Mouse (Mus musculus): ENCODE measurements at regions not wholly inside any gene's neighbourhood (a gene's known extent, or its start where the extent isn't known, plus 50 kb on each side); places are given as distances from the start of the nearest gene placed in this dataset.
"Not testable (repeated sequence)": the region's sequence is repeated elsewhere in the genome, so short reads cannot be mapped to it uniquely, and the experiment has no call there.

GRCm38 (mm10) chr7:64015136-64015535 lies 76.4 kb upstream of the Klf13 start:
- not testable (repeated sequence) for H3K4me2 ChIP-seq (ENCODE audit: low read depth); DNase-seq (ENCODE audit: low spot score); ATAC-seq (ENCODE audit: insufficient read depth, low FRiP score, low TSS enrichment)

GRCm38 (mm10) chr7:64014227-64014626 lies 75.5 kb upstream of the Klf13 start:
- DNase-seq (ENCODE audit: low spot score) = no peak
- no peak for ATAC-seq (ENCODE audit: insufficient read depth, low FRiP score, low TSS enrichment)
- Histone ChIP-seq H3K4me2 (ENCODE audit: low read depth) (no peak overlapping the region), H3K9ac (ENCODE audit: low read length) (no peak overlapping the region), H3K9me3 (ENCODE audit: control insufficient read depth, low read length) (no peaks in the 10 kb centered on the region), H3K27me3 (ENCODE audit: control insufficient read depth, insufficient read depth, low read length) (no peaks in the 10 kb centered on the region), H3K36me3 (ENCODE audit: control insufficient read depth, insufficient read depth, low read length) (no peaks in the 10 kb centered on the region), H3K4me1 (ENCODE audit: control insufficient read depth, insufficient read depth, low read length) (no peaks in the 10 kb centered on the region), H3K4me3 (ENCODE audit: low read depth, low read length) (no peak overlapping the region), H3K27ac (ENCODE audit: low read depth, low read length) (no peak overlapping the region)
- 97% methylated on average over 7 of the region's 7 CpGs for WGBS

More at GRCm38 (mm10) chr7:64015136-64015535, 76.4 kb upstream of the Klf13 start:
- not testable (repeated sequence) for H3K27ac ChIP-seq (ENCODE audit: low read depth, low read length); H3K36me3 ChIP-seq (ENCODE audit: control insufficient read depth, insufficient read depth, low read length); H3K4me3 ChIP-seq (ENCODE audit: low read depth, low read length); H3K4me1 ChIP-seq (ENCODE audit: control insufficient read depth, insufficient read depth, low read length); H3K9me3 ChIP-seq (ENCODE audit: control insufficient read depth, low read length); H3K9ac ChIP-seq (ENCODE audit: low read length); H3K27me3 ChIP-seq (ENCODE audit: control insufficient read depth, insufficient read depth, low read length)
- 82% methylated on average over 2 of the region's 2 CpGs for WGBS

- no peak for DNase-seq (ENCODE audit: low spot score)
- no peaks in the 10 kb centered on the region for H3K27me3 ChIP-seq (ENCODE audit: control insufficient read depth, insufficient read depth, low read length)
- no peaks in the 10 kb centered on the region for H3K9me3 ChIP-seq (ENCODE audit: control insufficient read depth, low read length)
- no peak overlapping the region for H3K9ac ChIP-seq (ENCODE audit: low read length)
- H3K36me3 ChIP-seq (ENCODE audit: control insufficient read depth, insufficient read depth, low read length) = no peaks in the 10 kb centered on the region
- ATAC-seq (ENCODE audit: insufficient read depth, low FRiP score, low TSS enrichment) = no peak
- H3K27ac ChIP-seq (ENCODE audit: low read depth, low read length) = no peak overlapping the region
- no peak overlapping the region for H3K4me3 ChIP-seq (ENCODE audit: low read depth, low read length)
- WGBS = 83% methylated on average over 5 of the region's 5 CpGs
- no peaks in the 10 kb centered on the region for H3K4me1 ChIP-seq (ENCODE audit: control insufficient read depth, insufficient read depth, low read length)
- H3K4me2 ChIP-seq (ENCODE audit: low read depth) = no peak overlapping the region
Observed at GRCm38 (mm10) chr7:64013023-64013547, 74.4 kb upstream of the Klf13 start.

- DNase-seq (ENCODE audit: low spot score) = no peak
- Histone ChIP-seq H3K27me3 (ENCODE audit: control insufficient read depth, insufficient read depth, low read length) (no peaks in the 10 kb centered on the region), H3K4me2 (ENCODE audit: low read depth) (no peak overlapping the region), H3K36me3 (ENCODE audit: control insufficient read depth, insufficient read depth, low read length) (no peaks in the 10 kb centered on the region), H3K9ac (ENCODE audit: low read length) (no peak overlapping the region), H3K27ac (ENCODE audit: low read depth, low read length) (no peak overlapping the region), H3K9me3 (ENCODE audit: control insufficient read depth, low read length) (no peaks in the 10 kb centered on the region), H3K4me3 (ENCODE audit: low read depth, low read length) (no peak overlapping the region), H3K4me1 (ENCODE audit: control insufficient read depth, insufficient read depth, low read length) (no peaks in the 10 kb centered on the region)
- no peak for ATAC-seq (ENCODE audit: insufficient read depth, low FRiP score, low TSS enrichment)
- 83% methylated on average over 8 of the region's 8 CpGs for WGBS
Observed at GRCm38 (mm10) chr7:64012268-64012601, 73.5 kb upstream of the Klf13 start.

GRCm38 (mm10) chr7:64011563-64012267 lies 73.0 kb upstream of the Klf13 start:
- DNase-seq (ENCODE audit: low spot score) = no peak
- ATAC-seq (ENCODE audit: insufficient read depth, low FRiP score, low TSS enrichment) = no peak
- H3K36me3 ChIP-seq (ENCODE audit: control insufficient read depth, insufficient read depth, low read length) = no peaks in the 10 kb centered on the region
- no peaks in the 10 kb centered on the region for H3K9me3 ChIP-seq (ENCODE audit: control insufficient read depth, low read length)
- H3K27ac ChIP-seq (ENCODE audit: low read depth, low read length) = no peak overlapping the region
- H3K27me3 ChIP-seq (ENCODE audit: control insufficient read depth, insufficient read depth, low read length) = no peaks in the 10 kb centered on the region
- H3K4me2 ChIP-seq (ENCODE audit: low read depth) = no peak overlapping the region
- H3K9ac ChIP-seq (ENCODE audit: low read length) = no peak overlapping the region
- no peak overlapping the region for H3K4me3 ChIP-seq (ENCODE audit: low read depth, low read length)
- no peaks in the 10 kb centered on the region for H3K4me1 ChIP-seq (ENCODE audit: control insufficient read depth, insufficient read depth, low read length)
- WGBS = 78% methylated on average over 13 of the region's 13 CpGs

- H3K4me2 ChIP-seq (ENCODE audit: low read depth) = no peak overlapping the region
- no peaks in the 10 kb centered on the region for H3K27me3 ChIP-seq (ENCODE audit: control insufficient read depth, insufficient read depth, low read length)
- DNase-seq (ENCODE audit: low spot score) = no peak
- no peaks in the 10 kb centered on the region for H3K9me3 ChIP-seq (ENCODE audit: control insufficient read depth, low read length)
- H3K4me1 ChIP-seq (ENCODE audit: control insufficient read depth, insufficient read depth, low read length) = no peaks in the 10 kb centered on the region
- no peaks in the 10 kb centered on the region for H3K36me3 ChIP-seq (ENCODE audit: control insufficient read depth, insufficient read depth, low read length)
- H3K9ac ChIP-seq (ENCODE audit: low read length) = no peak overlapping the region
- WGBS = 88% methylated on average over 3 of the region's 3 CpGs
- no peak overlapping the region for H3K27ac ChIP-seq (ENCODE audit: low read depth, low read length)
- no peak overlapping the region for H3K4me3 ChIP-seq (ENCODE audit: low read depth, low read length)
- no peak for ATAC-seq (ENCODE audit: insufficient read depth, low FRiP score, low TSS enrichment)
Observed at GRCm38 (mm10) chr7:64010640-64011039, 71.9 kb upstream of the Klf13 start.

GRCm38 (mm10) chr7:64007766-64008165 lies 69.1 kb upstream of the Klf13 start:
- DNase-seq (ENCODE audit: low spot score) (no peak), ATAC-seq (ENCODE audit: insufficient read depth, low FRiP score, low TSS enrichment) (no peak)
- WGBS = 82% methylated on average over 3 of the region's 3 CpGs

GRCm38 (mm10) chr7:64006935-64007334 lies 68.2 kb upstream of the Klf13 start:
- no peaks in the 10 kb centered on the region for H3K4me1 ChIP-seq (ENCODE audit: control insufficient read depth, insufficient read depth, low read length)
- no peak for DNase-seq (ENCODE audit: low spot score)
- no peaks in the 10 kb centered on the region for H3K27me3 ChIP-seq (ENCODE audit: control insufficient read depth, insufficient read depth, low read length)
- WGBS = 90% methylated on average over 4 of the region's 4 CpGs
- no peak overlapping the region for H3K4me2 ChIP-seq (ENCODE audit: low read depth)
- no peaks in the 10 kb centered on the region for H3K36me3 ChIP-seq (ENCODE audit: control insufficient read depth, insufficient read depth, low read length)
- no peak for ATAC-seq (ENCODE audit: insufficient read depth, low FRiP score, low TSS enrichment)
- no peak overlapping the region for H3K4me3 ChIP-seq (ENCODE audit: low read depth, low read length)
- no peak overlapping the region for H3K27ac ChIP-seq (ENCODE audit: low read depth, low read length)
- H3K9ac ChIP-seq (ENCODE audit: low read length) = no peak overlapping the region
- no peaks in the 10 kb centered on the region for H3K9me3 ChIP-seq (ENCODE audit: control insufficient read depth, low read length)

More at GRCm38 (mm10) chr7:64007766-64008165, 69.1 kb upstream of the Klf13 start:
- Histone ChIP-seq H3K27ac (ENCODE audit: low read depth, low read length) (no peak overlapping the region), H3K9ac (ENCODE audit: low read length) (no peak overlapping the region), H3K9me3 (ENCODE audit: control insufficient read depth, low read length) (no peaks in the 10 kb centered on the region), H3K4me1 (ENCODE audit: control insufficient read depth, insufficient read depth, low read length) (no peaks in the 10 kb centered on the region), H3K36me3 (ENCODE audit: control insufficient read depth, insufficient read depth, low read length) (no peaks in the 10 kb centered on the region), H3K4me2 (ENCODE audit: low read depth) (no peak overlapping the region), H3K27me3 (ENCODE audit: control insufficient read depth, insufficient read depth, low read length) (no peaks in the 10 kb centered on the region), H3K4me3 (ENCODE audit: low read depth, low read length) (no peak overlapping the region)

GRCm38 (mm10) chr7:64005765-64006164 lies 67.0 kb upstream of the Klf13 start:
- 86% methylated on average over 1 of the region's 1 CpGs for WGBS
- Histone ChIP-seq H3K4me1 (ENCODE audit: control insufficient read depth, insufficient read depth, low read length) (no peaks in the 10 kb centered on the region), H3K36me3 (ENCODE audit: control insufficient read depth, insufficient read depth, low read length) (no peaks in the 10 kb centered on the region), H3K9ac (ENCODE audit: low read length) (no peak overlapping the region), H3K9me3 (ENCODE audit: control insufficient read depth, low read length) (no peaks in the 10 kb centered on the region), H3K4me2 (ENCODE audit: low read depth) (no peak overlapping the region), H3K4me3 (ENCODE audit: low read depth, low read length) (no peak overlapping the region), H3K27ac (ENCODE audit: low read depth, low read length) (no peak overlapping the region), H3K27me3 (ENCODE audit: control insufficient read depth, insufficient read depth, low read length) (no peaks in the 10 kb centered on the region)
- ATAC-seq (ENCODE audit: insufficient read depth, low FRiP score, low TSS enrichment) (no peak), DNase-seq (ENCODE audit: low spot score) (no peak)
